Mouse (Mus musculus) G1E (cell line): ENCODE measurements around the gene Surf2.
A peak's percentile ranks its signal among the peaks of the same experiment; 100 is the strongest.

ENCODE experiments used
- CTCF ChIP-seq: IDR thresholded peaks from 2 replicates; pipeline ENCODE4 v1.5.1; 2012; ENCODE audit warnings: low read depth, low read length, inconsistent platforms, mixed read lengths
- GATA1 ChIP-seq: IDR thresholded peaks from 2 replicates; pipeline ENCODE4 v1.6.1; 2012; ENCODE audit warnings: borderline replicate concordance, low read length, inconsistent platforms, mixed read lengths
- GATA2 ChIP-seq: IDR thresholded peaks from 2 replicates; pipeline ENCODE4 v1.6.1; 2012; ENCODE audit warnings: low read depth, low read length, inconsistent platforms, borderline replicate concordance
- POLR2AphosphoS5 ChIP-seq: IDR thresholded peaks from 2 replicates; pipeline ENCODE4 v1.6.1; 2012; ENCODE audit warnings: low read depth, low read length, inconsistent platforms; ENCODE audit not compliant: insufficient replicate concordance
- TAL1 ChIP-seq: conservative IDR thresholded peaks from 2 replicates; pipeline ENCODE4 v1.6.1; 2012; ENCODE audit warnings: low read depth, low read length, inconsistent platforms, mixed read lengths

- TF ChIP-seq CTCF: no peak
- no peak for TF ChIP-seq GATA1
- 0 out of 2 replicates have a peak, but pooled peaks have one; percentile 35 for TF ChIP-seq POLR2AphosphoS5
- no peak for TF ChIP-seq GATA2
- TF ChIP-seq TAL1: no peak
Observed at GRCm38 (mm10) chr2:26933304-26934055, 17.3 kb downstream of the Surf2 start, which contains the start of the genes Surf4 and Stkld1.
